Mouse (Mus musculus) megakaryocyte, embryonic 14.5 days (primary cell): ENCODE results near the gene Foxp4.

Experiments
- FLI1 ChIP-seq: IDR thresholded peaks from 2 replicates; pipeline ENCODE4 v1.6.1; 2012; ENCODE audit warnings: low read length, inconsistent platforms, mixed read lengths
- GATA1 ChIP-seq: IDR thresholded peaks from 3 replicates; pipeline ENCODE4 v1.6.1; 2012; ENCODE audit warnings: mixed read lengths, low read length, inconsistent platforms, borderline replicate concordance

DNA sequence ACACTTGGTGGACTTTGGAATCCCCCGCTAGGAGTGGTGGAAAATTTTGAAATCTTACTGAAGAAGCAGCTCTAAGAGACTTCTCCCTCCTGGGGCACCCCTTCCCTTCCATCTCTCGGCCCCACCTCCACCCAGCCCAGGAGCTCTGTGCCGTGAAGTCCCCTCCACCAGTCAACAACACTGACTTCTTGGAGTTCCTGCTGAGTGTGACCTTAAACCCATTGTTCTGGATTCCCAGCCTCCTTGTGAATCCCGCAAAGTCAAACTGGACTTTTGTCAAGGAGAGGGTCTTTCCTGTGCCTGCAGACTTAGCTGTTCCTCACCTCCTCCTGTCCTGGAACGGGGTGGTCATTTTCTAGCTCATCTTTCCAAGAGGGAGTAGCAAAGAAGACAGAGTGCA is 28.8 kb upstream of the Foxp4 start:
- TF ChIP-seq FLI1 (no peak), GATA1 (no peak)
